In genomic region chr2:103896814-103897213, GRCm38 (mm10) we compare ENCODE assay signal across 13 mouse cellular contexts.
DNase-seq lines count a peak whose midpoint lies in the region; ATAC-seq lines count a peak whose summit lies in the region.
"Had no signal": no experiment of that assay in that cellular context is flagged by ENCODE, and none has a peak within 500 bp of the region (broad histone marks: within the 10 kb centered on the region; RNA-seq: fewer than 3 reads in every experiment).

No protein-coding gene starts in this region.

- WGBS in forebrain, embryonic 11.5 days: 37% methylated on average over 3 of the region's 3 CpGs
- WGBS in forebrain, embryonic 15.5 days: 31% methylated on average over 3 of the region's 3 CpGs
- 9% methylated on average over 3 of the region's 3 CpGs for WGBS in liver, embryonic 15.5 days (ENCODE audit: insufficient replicate concordance)
- 59% methylated on average over 3 of the region's 3 CpGs for WGBS in kidney, embryonic 15.5 days

- no peaks in the 10 kb centered on the region for H3K9me3 ChIP-seq in forebrain, embryonic 11.5 days (ENCODE audit: control insufficient read depth, low read length)
- H3K9me3 ChIP-seq in forebrain, embryonic 15.5 days: no peaks in the 10 kb centered on the region
- no peaks in the 10 kb centered on the region for H3K9me3 ChIP-seq in liver, embryonic 15.5 days (replicated peaks)
- no peaks in the 10 kb centered on the region for H3K9me3 ChIP-seq in kidney, embryonic 15.5 days (replicated peaks)
- H3K9me3 ChIP-seq: embryonic facial prominence, embryonic 12.5 days; limb, embryonic 15.5 days had no signal

- H3K27ac ChIP-seq in forebrain, embryonic 11.5 days (ENCODE audit: low read depth, low read length): peak overlapping the region; percentile 64
- H3K27ac ChIP-seq in forebrain, embryonic 15.5 days (replicated peaks): no peak overlapping the region
- peak overlapping the region; percentile 99 for H3K27ac ChIP-seq in liver, embryonic 15.5 days (replicated peaks)
- no peak overlapping the region for H3K27ac ChIP-seq in kidney, embryonic 15.5 days
- H3K27ac ChIP-seq: embryonic facial prominence, embryonic 12.5 days; limb, embryonic 15.5 days had no signal

- no peak overlapping the region for H3K4me2 ChIP-seq in forebrain, embryonic 11.5 days (ENCODE audit: low read depth, low read length, severe bottlenecking)
- H3K4me2 ChIP-seq in forebrain, embryonic 15.5 days (replicated peaks): no peak overlapping the region
- H3K4me2 ChIP-seq in liver, embryonic 15.5 days: peak overlapping the region; percentile 75
- no peak overlapping the region for H3K4me2 ChIP-seq in kidney, embryonic 15.5 days
- H3K4me2 ChIP-seq: embryonic facial prominence, embryonic 12.5 days; limb, embryonic 15.5 days had no signal

- no peak overlapping the region for H3K4me3 ChIP-seq in forebrain, embryonic 11.5 days (ENCODE audit: low read depth, low read length)
- no peak overlapping the region for H3K4me3 ChIP-seq in forebrain, embryonic 15.5 days
- H3K4me3 ChIP-seq in liver, embryonic 15.5 days (replicated peaks): peak overlapping the region; percentile 11; the same call in 1 of the 2 replicates
- no peak overlapping the region for H3K4me3 ChIP-seq in kidney, embryonic 15.5 days (replicated peaks)
- H3K4me3 ChIP-seq: embryonic facial prominence, embryonic 12.5 days; limb, embryonic 15.5 days had no signal

- H3K36me3 ChIP-seq in forebrain, embryonic 11.5 days (ENCODE audit: control insufficient read depth, insufficient read depth, low read length): no peaks in the 10 kb centered on the region
- no peaks in the 10 kb centered on the region for H3K36me3 ChIP-seq in forebrain, embryonic 15.5 days
- 0 out of 2 replicates have a peak, but pooled peaks cover 6% of the 10 kb centered on the region for H3K36me3 ChIP-seq in liver, embryonic 15.5 days (replicated peaks)
- H3K36me3 ChIP-seq in kidney, embryonic 15.5 days: no peaks in the 10 kb centered on the region
- H3K36me3 ChIP-seq: embryonic facial prominence, embryonic 12.5 days; limb, embryonic 15.5 days had no signal

- no peaks in the 10 kb centered on the region for H3K27me3 ChIP-seq in forebrain, embryonic 11.5 days (ENCODE audit: control insufficient read depth, insufficient read depth, low read length)
- no peaks in the 10 kb centered on the region for H3K27me3 ChIP-seq in forebrain, embryonic 15.5 days
- no peaks in the 10 kb centered on the region for H3K27me3 ChIP-seq in liver, embryonic 15.5 days
- no peaks in the 10 kb centered on the region for H3K27me3 ChIP-seq in kidney, embryonic 15.5 days
- H3K27me3 ChIP-seq: embryonic facial prominence, embryonic 12.5 days; limb, embryonic 15.5 days had no signal

- peak; percentile 50 for DNase-seq in forebrain, embryonic 11.5 days (ENCODE audit: low spot score)
- DNase-seq in spleen, adult 12 weeks (ENCODE audit: low spot score): peak; percentile 48
- no peak for DNase-seq in spleen, adult 18-20 months
- peak; percentile 21 for DNase-seq in yolk sac, embryonic 10.5 days (ENCODE audit: low spot score)
- no peak for DNase-seq in cerebellum, postnatal 4 days (ENCODE audit: low spot score in 2 of 2)
- DNase-seq: B cell, adult 2 months had no signal

- peaks cover 5% of the 10 kb centered on the region; the same call in 1 of the 2 replicates for H3K4me1 ChIP-seq in forebrain, embryonic 11.5 days (replicated peaks; ENCODE audit: control insufficient read depth, insufficient read depth, low read length)
- no peaks in the 10 kb centered on the region for H3K4me1 ChIP-seq in forebrain, embryonic 15.5 days
- H3K4me1 ChIP-seq in liver, embryonic 15.5 days (replicated peaks): peaks cover 94% of the 10 kb centered on the region
- H3K4me1 ChIP-seq in kidney, embryonic 15.5 days: peaks cover 36% of the 10 kb centered on the region
- H3K4me1 ChIP-seq: embryonic facial prominence, embryonic 12.5 days had no signal

- H3K9ac ChIP-seq in forebrain, embryonic 11.5 days (ENCODE audit: low read length): no peak overlapping the region
- H3K9ac ChIP-seq in forebrain, embryonic 15.5 days (replicated peaks): no peak overlapping the region
- peak overlapping the region; percentile 75 for H3K9ac ChIP-seq in liver, embryonic 15.5 days
- no peak overlapping the region for H3K9ac ChIP-seq in kidney, embryonic 15.5 days
- H3K9ac ChIP-seq: embryonic facial prominence, embryonic 12.5 days; limb, embryonic 15.5 days had no signal

- ATAC-seq in forebrain, embryonic 11.5 days (replicated peaks; ENCODE audit: low FRiP score): no peak
- no peak for ATAC-seq in forebrain, embryonic 15.5 days (replicated peaks)
- peak; percentile 56 for ATAC-seq in liver, embryonic 15.5 days (ENCODE audit: insufficient read depth)
- no peak for ATAC-seq in kidney, embryonic 15.5 days (replicated peaks; ENCODE audit: low FRiP score)
- ATAC-seq: hindbrain, embryonic 16.5 days; midbrain, embryonic 16.5 days had no signal

Comparison
In these comparisons a context has a peak if more than half of its experiments do, and no peak if none do; other contexts are left out.
1. DNase-seq: peak in forebrain, embryonic 11.5 days (single experiment), spleen, adult 12 weeks (single experiment) and yolk sac, embryonic 10.5 days (single experiment); none in spleen, adult 18-20 months (0 of 2) and cerebellum, postnatal 4 days (0 of 2).
2. H3K27ac ChIP-seq: peak in forebrain, embryonic 11.5 days (single experiment) and liver, embryonic 15.5 days (single experiment); none in forebrain, embryonic 15.5 days (single experiment) and kidney, embryonic 15.5 days (single experiment).